Mouse (Mus musculus) left cerebral cortex, postnatal 25 days (tissue): ENCODE data around the gene Coq3. TPM values are rescaled to one million over a fixed set of nuclear protein-coding genes. Genes with fewer than 3 reads are reported as not detected.

Source experiments
- total RNA-seq, 2 experiments: library from RNA; stranded (reverse); gene quantifications; 2 replicates each; pipeline ENCODE4 v1.2.3; 2021

Coq3 gene
- total RNA-seq, 2 experiments from 2014 or later = 10.4 to 13.3 TPM

Other genes with a start within 250 kb of the Coq3 start
- not detected for gene Prdm13, start 193.7 kb upstream of the Coq3 start, total RNA-seq
- 10 to 100 TPM; 38.1 to 40.6 TPM for gene Ccnc, start 152.0 kb upstream of the Coq3 start, total RNA-seq
- gene Usp45, start 112.5 kb upstream of the Coq3 start, total RNA-seq = 10 to 100 TPM; 49.8 to 50.9 TPM
- 10 to 100 TPM; 21.0 to 21.3 TPM for gene Tstd3, start 112.5 kb upstream of the Coq3 start, total RNA-seq
- gene Pnisr, start 32.1 kb upstream of the Coq3 start, total RNA-seq = 100 to 1,000 TPM; 158 to 190 TPM
- gene Faxc, start 51.7 kb downstream of the Coq3 start, total RNA-seq = 10 to 100 TPM; 71.4 to 74.6 TPM